Mouse (Mus musculus) ES-Bruce4 (cell line): Measurements from ENCODE around the gene Rrn3. TPM values are rescaled to one million over a fixed set of nuclear protein-coding genes. Genes with fewer than 3 reads are reported as not detected.
"Not testable (repeated sequence)": the region's sequence is repeated elsewhere in the genome, so short reads cannot be mapped to it uniquely, and the experiment has no call there.

Experiments used
- H3K27ac ChIP-seq: 2 replicates; pipeline ENCODE4 v1.5.1; 2012; ENCODE audit warnings: low read length, inconsistent platforms; ENCODE audit not compliant: insufficient read depth
- H3K27me3 ChIP-seq: 2 replicates; pipeline ENCODE4 v1.6.1; 2012; ENCODE audit warnings: mild to moderate bottlenecking, low read length, inconsistent platforms; ENCODE audit not compliant: control insufficient read depth, poor library complexity, insufficient read depth, severe bottlenecking
- H3K36me3 ChIP-seq: 2 replicates; pipeline ENCODE4 v1.6.1; 2012; ENCODE audit warnings: inconsistent platforms, mild to moderate bottlenecking, low read length, moderate library complexity; ENCODE audit not compliant: control insufficient read depth, poor library complexity, insufficient read depth, severe bottlenecking
- H3K4me1 ChIP-seq: one replicate; pipeline ENCODE4 v1.8.1; 2011; ENCODE audit warnings: low read length; ENCODE audit not compliant: control insufficient read depth, insufficient read depth
- H3K4me3 ChIP-seq: 2 replicates; pipeline ENCODE4 v1.5.1; 2011; ENCODE audit warnings: low read depth, mild to moderate bottlenecking, low read length
- H3K9ac ChIP-seq: 2 replicates; pipeline ENCODE4 v1.6.1; 2012; ENCODE audit warnings: low read depth, mild to moderate bottlenecking, inconsistent platforms; ENCODE audit not compliant: poor library complexity, severe bottlenecking
- H3K9me3 ChIP-seq: replicated peaks from 2 replicates; pipeline ENCODE4 v1.6.1; 2012; ENCODE audit warnings: mild to moderate bottlenecking, low read length, inconsistent platforms; ENCODE audit not compliant: control insufficient read depth, poor library complexity, insufficient read depth, severe bottlenecking
- CTCF ChIP-seq: IDR thresholded peaks from one replicate; pipeline ENCODE4 v1.8.1; 2011; ENCODE audit warnings: low read depth, low read length
- EP300 ChIP-seq: IDR thresholded peaks from 2 replicates; pipeline ENCODE4 v1.6.1; 2011; ENCODE audit warnings: low read depth, low read length; ENCODE audit not compliant: insufficient read depth
- POLR2A ChIP-seq: IDR thresholded peaks from one replicate; pipeline ENCODE4 v1.8.1; 2011; ENCODE audit warnings: low read length; ENCODE audit not compliant: insufficient read depth
- polyA plus RNA-seq: library from polyadenylated mRNA; stranded (reverse); fragments of >200 nt; gene quantifications from 2 replicates; pipeline ENCODE4 v1.2.4, GENCODE M21; 2011; ENCODE audit warnings: low read depth; ENCODE audit not compliant: missing spikeins, insufficient read depth, insufficient read length

Rrn3 gene
- polyA plus RNA-seq, 1 experiment, result 134 TPM

DNA sequence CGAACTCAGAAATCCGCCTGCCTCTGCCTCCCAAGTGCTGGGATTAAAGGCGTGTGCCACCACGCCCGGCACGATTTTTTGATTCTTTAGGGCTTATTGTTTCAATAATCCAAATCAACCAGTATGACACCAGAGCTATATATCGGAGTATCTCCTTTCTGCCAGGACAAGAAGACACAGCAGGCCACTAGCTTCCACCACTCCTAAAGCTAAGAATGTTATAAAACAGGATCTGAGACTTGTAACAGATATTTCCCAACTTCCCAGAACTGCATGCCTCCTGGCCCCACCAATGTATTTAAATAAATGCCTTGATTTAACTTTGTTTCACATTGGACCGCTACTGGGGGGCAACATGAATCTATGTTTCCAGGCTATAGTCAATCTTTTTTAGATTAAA is 32.8 kb upstream of the Rrn3 start:
- TF ChIP-seq EP300 (no peak), POLR2A (no peak), CTCF (no peak)
- Histone ChIP-seq H3K27ac (peak overlapping the region; percentile 92), H3K4me3 (no peak overlapping the region), H3K4me1 (peaks cover 2% of the 10 kb centered on the region), H3K9me3 (peaks cover 9% of the 10 kb centered on the region), H3K9ac (0 out of 2 replicates have a peak overlapping the region, but pooled peaks have one; percentile 39), H3K36me3 (no peaks in the 10 kb centered on the region), H3K27me3 (no peaks in the 10 kb centered on the region)

DNA sequence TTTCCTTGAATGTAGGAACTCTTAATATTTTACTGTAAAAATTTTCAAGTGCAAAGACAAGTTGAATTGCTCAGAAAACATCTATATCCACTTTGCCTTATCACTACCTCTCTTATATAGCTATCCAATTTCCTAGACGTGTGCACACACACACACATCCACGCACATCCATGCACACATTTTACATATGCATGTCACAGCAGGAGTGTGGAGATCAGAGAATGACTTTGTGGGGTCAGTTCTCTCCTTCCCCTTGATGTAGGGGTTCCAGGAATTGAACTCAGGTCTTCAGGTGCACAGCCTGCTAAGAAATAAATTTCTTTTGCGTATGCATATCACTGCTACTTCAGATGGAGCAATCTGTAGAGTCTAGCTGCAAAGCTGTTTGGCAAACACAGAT is 32.4 kb upstream of the Rrn3 start:
- no peaks in the 10 kb centered on the region for H3K4me1 ChIP-seq
- no peaks in the 10 kb centered on the region for H3K36me3 ChIP-seq
- H3K27ac ChIP-seq, result peak overlapping the region; percentile 100
- H3K9me3 ChIP-seq, result peaks cover 9% of the 10 kb centered on the region
- TF ChIP-seq POLR2A (no peak), CTCF (no peak), EP300 (no peak)
- no peaks in the 10 kb centered on the region for H3K27me3 ChIP-seq
- no peak overlapping the region for H3K4me3 ChIP-seq
- peak overlapping the region; percentile 58; the same call in 1 of the 2 replicates for H3K9ac ChIP-seq

DNA sequence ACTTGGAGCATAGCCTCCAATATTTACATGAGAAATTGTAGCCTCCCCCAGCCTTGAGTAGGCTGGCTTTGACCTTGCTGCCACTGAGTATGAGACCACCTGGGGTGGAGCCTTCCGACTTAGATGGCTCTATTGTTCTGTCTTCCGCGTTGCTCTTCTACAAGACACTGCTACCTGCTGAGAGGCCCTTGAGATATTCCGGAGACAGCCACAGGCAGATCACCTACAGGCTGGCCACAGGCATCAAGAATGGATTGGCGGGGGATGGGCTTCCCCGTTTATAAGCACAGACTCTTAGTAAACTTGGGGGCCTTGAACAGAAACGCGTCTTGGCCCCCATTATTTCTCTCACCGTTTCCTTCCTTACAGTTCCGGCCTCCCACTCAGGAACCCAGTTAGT is 31.7 kb upstream of the Rrn3 start:
- not testable (repeated sequence) for H3K27me3 ChIP-seq, H3K4me1 ChIP-seq, H3K9me3 ChIP-seq, H3K36me3 ChIP-seq
- peak; percentile 100 for TF ChIP-seq EP300
- Histone ChIP-seq H3K27ac (peak overlapping the region; percentile 100), H3K9ac (peak overlapping the region; percentile 92), H3K4me3 (peak overlapping the region; percentile 41)

DNA sequence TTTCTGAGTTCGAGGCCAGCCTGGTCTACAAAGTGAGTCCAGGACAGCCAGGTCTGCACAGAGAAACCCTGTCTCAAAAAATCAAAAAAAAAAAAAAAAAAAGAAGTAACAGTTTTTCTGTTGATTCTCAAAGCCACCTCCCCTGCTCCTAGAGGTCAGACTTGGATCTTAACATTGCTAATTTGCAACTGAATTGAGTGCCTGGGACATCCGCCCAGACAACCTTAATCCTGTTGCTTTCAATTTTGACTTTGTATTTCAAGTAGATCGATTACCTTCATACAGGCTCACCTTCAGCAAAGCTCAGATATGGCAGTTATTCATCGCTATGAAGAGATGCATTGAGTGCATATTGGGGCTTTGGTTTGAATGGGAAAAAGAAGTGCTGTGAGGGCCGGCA is 31.2 kb upstream of the Rrn3 start:
- H3K9ac ChIP-seq, result peak overlapping the region; percentile 92
- H3K27ac ChIP-seq, result peak overlapping the region; percentile 100
- peak overlapping the region; percentile 41 for H3K4me3 ChIP-seq
- no peak for TF ChIP-seq CTCF
- 0 out of 2 replicates have a peak, but pooled peaks have one; percentile 18 for TF ChIP-seq EP300
- peaks cover 9% of the 10 kb centered on the region for H3K9me3 ChIP-seq
- no peaks in the 10 kb centered on the region for H3K36me3 ChIP-seq
- no peaks in the 10 kb centered on the region for H3K27me3 ChIP-seq
- H3K4me1 ChIP-seq, result no peaks in the 10 kb centered on the region

DNA sequence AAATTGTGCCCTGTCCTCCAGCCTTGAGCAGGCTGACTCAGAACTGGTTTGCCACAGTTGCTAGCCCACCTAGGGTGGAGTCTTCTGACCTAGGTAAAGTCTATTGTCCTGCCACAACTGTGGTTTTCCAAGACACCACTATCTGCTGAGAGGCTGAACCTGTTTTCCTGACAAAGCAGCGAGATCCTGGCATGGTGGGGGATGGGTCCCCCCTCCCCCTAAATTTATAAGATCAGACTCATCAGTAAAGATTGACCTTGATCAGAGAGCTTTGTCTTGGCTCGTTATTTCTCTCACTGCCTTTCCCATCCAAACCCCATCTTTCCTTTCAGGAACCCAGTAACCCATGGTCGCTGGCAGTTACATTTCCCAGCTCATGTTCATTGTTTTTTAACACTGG is 30.5 kb upstream of the Rrn3 start:
- H3K4me1 ChIP-seq, result no peaks in the 10 kb centered on the region
- H3K27ac ChIP-seq, result peak overlapping the region; percentile 100
- H3K27me3 ChIP-seq, result no peaks in the 10 kb centered on the region
- TF ChIP-seq EP300 (peak; percentile 99), POLR2A (no peak), CTCF (no peak)
- H3K9ac ChIP-seq, result peak overlapping the region; percentile 92
- H3K9me3 ChIP-seq, result peaks cover 9% of the 10 kb centered on the region
- no peak overlapping the region for H3K4me3 ChIP-seq
- H3K36me3 ChIP-seq, result no peaks in the 10 kb centered on the region

DNA sequence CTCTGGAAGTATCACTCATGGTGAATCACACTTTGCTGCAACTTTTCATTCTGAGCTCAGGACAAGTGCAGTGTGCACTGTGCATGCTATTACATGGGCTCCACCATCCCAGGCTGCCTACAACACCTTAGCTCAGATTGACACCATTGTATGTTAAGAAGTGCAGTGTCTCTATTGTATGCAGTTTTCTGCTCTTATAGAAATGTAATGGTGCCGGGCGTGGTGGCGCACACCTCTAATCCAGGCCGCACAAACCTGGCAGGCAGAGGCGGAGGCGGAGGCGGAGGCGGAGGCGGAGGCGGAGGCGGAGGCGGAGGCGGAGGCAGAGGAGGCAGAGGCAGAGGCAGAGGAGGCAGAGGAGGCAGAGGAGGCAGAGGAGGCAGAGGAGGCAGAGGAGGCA is 29.9 kb upstream of the Rrn3 start:
- Histone ChIP-seq H3K4me3 (peak overlapping the region; percentile 5; the same call in 1 of the 2 replicates), H3K36me3 (no peaks in the 10 kb centered on the region), H3K9ac (no peak overlapping the region), H3K9me3 (peaks cover 9% of the 10 kb centered on the region), H3K4me1 (no peaks in the 10 kb centered on the region), H3K27ac (peak overlapping the region; percentile 100), H3K27me3 (no peaks in the 10 kb centered on the region)
- TF ChIP-seq EP300 (0 out of 2 replicates have a peak, but pooled peaks have one; percentile 32), POLR2A (no peak)

DNA sequence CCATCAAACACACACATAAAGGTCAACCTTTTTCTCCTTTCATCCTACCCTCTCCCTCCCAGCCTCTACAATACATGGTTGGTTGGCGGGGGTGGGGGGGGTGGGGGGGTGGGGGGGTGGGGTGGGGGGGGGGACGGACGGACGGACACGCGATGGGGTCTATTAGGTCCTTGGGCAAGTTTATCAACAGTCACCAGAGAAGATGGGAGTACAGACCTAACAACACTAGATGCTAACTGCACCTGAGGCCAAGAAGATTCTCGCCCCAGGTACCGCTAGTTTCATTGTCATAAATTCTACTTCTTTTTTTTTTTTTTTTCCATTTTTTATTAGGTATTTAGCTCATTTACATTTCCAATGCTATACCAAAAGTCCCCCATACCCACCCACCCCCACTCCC is 26.5 kb upstream of the Rrn3 start:
- H3K27ac ChIP-seq, result peak overlapping the region; percentile 63; the same call in 1 of the 2 replicates
- TF ChIP-seq CTCF, result no peak
- no peak for TF ChIP-seq EP300
- no peak for TF ChIP-seq POLR2A
- H3K9me3 ChIP-seq, result peaks cover 9% of the 10 kb centered on the region
- no peaks in the 10 kb centered on the region for H3K4me1 ChIP-seq
- H3K36me3 ChIP-seq, result no peaks in the 10 kb centered on the region
- H3K9ac ChIP-seq, result 0 out of 2 replicates have a peak overlapping the region, but pooled peaks have one; percentile 24
- no peaks in the 10 kb centered on the region for H3K27me3 ChIP-seq
- H3K4me3 ChIP-seq, result no peak overlapping the region
